Mouse (Mus musculus): ENCODE data around the gene Erc2. TPM values are rescaled to one million over a fixed set of nuclear protein-coding genes. Genes with fewer than 3 reads are reported as not detected.

Erc2 gene
- total RNA-seq, 4 experiments from 2014 or later = 179 to 201 (median 190) TPM

DNA sequence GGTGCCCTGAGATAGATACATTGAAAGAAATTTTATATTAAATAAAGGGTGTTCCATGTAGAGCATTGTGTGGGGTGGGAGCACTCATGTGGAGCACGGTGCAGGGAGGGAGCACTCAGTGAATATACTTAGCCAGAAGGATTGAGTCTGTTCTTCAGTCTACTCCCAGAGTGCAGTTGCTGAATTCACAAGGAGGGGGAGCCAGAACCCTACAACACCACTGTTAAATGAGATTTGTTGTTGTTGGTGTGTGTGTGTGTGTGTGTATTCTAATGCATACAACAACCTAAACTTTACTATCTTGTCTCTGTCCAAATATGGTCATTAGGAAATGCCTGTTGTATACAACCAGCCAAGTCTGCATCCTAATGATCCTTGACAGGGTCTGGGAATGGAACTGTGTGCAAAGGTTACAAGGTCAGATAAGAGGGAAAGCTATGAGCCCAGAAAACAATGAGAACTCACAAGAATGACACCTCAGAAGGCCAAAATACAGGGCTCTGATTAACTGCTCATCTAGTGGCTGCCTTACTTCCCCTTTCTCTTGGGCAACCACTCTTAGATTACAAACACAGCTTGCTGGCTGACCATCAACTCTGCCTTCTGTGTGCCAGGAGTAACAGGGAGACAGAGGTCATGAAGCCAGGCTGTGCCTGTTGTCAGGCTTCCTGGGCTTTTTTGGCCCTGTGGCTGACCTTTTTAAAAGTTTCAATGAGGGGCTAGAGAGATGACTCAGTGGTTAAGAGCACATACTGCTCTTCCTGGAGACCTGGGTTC lies 661.3 kb downstream of the Erc2 start:
- DNase-seq (ENCODE audit: low spot score in 2 of 2) = no peak

DNA sequence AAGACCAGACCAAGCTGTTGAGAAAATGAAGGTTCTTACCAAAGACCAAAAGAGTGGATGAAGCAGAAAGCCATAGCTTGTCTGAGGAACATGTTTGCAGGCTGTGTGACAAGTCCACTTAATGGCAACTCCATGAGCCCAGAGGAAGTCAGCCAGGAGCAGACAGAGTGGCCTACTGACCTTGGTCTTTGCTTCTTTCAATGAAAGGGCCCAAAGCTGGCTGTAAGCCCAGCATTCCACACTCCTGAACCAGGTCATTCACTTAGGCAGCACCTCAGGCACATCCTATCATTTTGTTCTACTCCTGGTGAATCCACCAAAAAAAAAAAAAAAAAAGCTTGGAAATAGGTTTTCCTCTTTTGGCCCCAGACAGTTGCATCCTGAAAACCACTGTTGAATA lies 664.3 kb downstream of the Erc2 start:
- no peak for DNase-seq (ENCODE audit: low spot score in 2 of 2)

DNA sequence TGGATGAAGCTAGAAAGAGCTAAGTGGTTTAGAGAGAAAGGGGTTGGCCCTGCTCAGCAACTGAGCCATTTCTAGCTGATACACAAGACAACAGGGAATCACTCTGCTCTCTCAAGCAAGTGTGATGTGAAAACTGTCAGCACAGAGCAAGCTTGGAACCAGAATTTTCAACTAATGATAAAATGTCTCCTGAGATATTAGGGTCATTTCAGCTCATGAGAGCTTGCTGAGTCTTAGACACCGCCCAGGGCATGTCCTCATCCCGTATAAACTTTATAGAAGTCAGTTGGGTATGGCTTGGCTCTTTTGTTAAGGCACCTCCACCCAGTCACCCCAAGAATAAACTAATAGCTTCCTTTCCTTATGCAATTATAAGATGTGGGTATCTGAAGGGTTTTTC lies 666.0 kb downstream of the Erc2 start:
- DNase-seq (ENCODE audit: low spot score in 2 of 2) = no peak

DNA sequence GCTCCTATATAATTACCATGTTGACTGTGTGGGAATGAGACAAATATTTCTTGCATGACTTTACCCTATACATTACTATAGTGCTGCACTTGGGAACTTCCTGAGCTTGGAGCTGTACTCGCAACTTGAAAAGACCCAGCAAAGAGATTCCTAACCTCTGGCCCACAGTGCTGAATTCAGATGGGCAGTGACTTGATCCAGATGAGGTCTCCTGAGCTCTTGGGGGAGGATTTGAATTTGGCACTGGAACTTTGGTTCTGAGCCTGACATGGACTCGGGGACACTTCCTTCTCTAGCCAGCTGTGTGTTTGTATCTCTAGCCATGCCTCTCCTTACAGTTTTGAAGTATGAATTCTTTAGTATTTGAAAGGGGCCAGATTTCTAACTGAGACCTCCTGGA lies 666.7 kb downstream of the Erc2 start:
- DNase-seq (ENCODE audit: low spot score in 2 of 2) = no peak

DNA sequence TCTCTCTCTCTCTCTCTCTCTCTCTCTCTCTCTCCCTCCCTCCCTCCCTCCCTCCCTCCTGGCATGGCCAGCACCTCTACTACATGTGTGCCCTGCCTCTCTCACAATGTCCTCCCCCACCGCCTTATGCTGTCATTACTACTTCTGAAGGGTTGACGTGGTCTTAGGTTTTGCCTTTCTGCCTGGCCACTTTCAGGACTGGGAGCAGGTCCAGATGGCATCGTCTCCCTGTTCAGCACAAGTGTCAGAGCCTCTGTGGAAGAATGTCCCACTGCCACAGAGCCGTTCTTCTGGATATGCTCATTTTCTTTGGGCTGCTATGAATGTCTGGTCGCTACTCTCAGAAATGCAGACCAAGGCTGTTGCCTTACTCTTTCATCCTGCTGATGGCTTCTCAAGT lies 671.7 kb downstream of the Erc2 start:
- DNase-seq (ENCODE audit: low spot score in 2 of 2) = no peak

DNA sequence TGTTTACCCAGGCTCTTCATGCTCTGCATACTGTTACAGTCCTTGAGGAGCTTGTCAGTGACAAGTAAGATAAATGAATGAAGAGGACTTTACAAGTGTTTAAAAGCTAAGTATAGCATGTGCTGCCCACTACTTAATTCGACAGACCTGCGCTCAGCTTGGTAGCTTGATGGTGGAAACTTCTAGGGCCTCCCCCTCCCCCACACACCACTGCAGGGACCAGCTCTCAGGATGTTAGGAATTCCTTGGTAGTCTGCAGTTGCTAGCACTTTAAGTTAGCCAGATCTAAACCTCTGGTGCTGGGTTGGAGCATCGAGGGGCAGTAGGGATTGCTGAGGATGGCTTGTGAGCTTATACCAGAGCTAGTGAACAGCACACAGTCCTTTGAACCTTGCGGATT lies 672.9 kb downstream of the Erc2 start:
- DNase-seq (ENCODE audit: low spot score in 2 of 2) = no peak

DNA sequence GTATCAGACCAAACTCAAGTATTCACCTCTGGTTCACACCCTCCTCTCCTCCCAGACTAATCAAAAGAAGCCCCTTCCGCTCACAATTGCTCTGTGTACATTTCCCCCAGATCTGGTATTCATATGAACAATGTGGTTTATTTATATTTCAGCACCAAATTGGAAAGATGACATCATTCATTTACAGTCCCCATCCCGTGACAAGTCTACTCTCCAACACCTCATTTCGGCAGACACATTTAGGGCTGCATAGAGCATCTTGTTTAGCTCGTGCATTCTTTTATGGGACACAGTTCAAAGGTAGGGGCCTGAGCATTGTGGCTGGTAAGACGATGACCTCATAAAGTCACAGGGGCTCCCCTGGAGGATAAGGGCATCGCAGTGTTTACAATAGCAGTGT lies 677.9 kb downstream of the Erc2 start:
- DNase-seq (ENCODE audit: low spot score in 2 of 2) = no peak

DNA sequence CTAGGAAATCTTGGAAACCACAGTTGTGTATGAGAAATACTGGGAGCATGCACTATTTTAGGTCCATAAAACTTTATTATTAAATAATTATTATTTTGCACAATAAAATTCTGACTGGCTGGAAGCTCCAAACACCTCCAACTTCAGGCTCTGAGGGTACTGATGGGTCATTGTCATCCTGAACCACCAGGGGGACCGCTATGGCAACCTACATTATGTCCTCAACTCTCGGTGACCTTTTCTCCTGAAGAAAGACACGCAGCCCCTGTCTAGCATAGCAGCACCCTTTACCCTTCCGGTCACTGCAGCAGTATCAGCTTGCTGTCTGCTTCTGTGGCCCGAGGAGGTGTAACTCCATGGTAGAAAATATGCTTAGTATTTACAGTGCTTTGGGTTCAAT lies 679.0 kb downstream of the Erc2 start:
- no peak for DNase-seq (ENCODE audit: low spot score in 2 of 2)

DNA sequence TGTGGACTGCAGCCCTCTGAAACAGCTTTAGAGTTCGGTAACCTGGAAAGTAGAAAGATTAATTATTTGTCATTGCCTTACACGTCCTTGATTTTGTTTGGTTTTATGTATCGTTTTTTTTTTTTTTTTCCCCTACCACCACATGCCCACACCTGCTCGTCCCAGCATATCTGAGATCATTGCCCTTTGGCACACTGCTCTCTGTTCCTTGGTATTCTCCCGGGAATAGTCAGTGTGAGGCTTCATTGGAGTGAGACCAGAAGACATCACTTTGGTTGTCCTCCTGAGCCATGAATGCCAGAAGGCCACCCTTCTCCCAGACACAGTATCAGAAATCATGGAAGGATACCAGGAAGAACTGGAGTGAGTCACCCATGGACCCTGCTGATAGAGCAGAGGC lies 681.9 kb downstream of the Erc2 start:
- DNase-seq (ENCODE audit: low spot score in 2 of 2) = no peak

DNA sequence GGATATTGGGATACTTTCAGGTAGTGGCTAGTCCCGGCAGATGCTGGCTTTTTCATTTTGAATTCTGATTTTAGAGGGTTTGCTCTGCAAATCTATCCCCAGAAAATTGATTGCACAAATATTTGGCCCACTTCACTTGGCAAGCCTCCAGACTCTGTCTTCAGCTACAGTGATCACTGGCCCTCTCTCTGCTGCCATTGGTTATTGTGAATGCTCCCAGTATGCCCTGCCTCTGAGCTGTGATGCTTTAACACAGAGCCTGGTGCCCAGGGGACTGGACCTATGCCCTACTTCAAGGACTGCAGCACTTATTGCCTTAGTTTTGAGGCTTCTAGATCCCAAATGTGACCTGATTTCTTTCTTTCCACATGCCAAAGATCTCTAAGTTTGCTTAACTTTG lies 686.4 kb downstream of the Erc2 start:
- DNase-seq (ENCODE audit: low spot score in 2 of 2) = no peak

DNA sequence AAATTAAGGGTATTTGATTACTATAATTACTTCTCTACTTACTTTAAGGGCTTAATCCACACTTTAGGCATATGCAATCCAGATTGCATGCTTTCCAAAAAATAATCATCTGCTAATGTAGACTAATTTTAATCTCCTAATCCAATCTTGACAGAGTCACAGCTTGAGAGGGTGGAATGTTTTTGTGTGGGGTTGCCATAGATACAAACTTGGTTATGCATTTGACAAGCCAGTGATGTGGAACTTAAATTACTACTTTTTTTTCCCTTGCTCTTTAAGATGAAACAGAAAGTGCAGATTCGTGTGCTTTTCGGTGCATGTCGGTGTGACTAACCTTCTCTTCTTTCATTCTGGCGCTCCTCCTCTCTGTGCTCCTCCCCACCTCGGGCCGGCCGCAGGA lies 694.6 kb downstream of the Erc2 start:
- no peak for DNase-seq (ENCODE audit: low spot score in 2 of 2)

DNA sequence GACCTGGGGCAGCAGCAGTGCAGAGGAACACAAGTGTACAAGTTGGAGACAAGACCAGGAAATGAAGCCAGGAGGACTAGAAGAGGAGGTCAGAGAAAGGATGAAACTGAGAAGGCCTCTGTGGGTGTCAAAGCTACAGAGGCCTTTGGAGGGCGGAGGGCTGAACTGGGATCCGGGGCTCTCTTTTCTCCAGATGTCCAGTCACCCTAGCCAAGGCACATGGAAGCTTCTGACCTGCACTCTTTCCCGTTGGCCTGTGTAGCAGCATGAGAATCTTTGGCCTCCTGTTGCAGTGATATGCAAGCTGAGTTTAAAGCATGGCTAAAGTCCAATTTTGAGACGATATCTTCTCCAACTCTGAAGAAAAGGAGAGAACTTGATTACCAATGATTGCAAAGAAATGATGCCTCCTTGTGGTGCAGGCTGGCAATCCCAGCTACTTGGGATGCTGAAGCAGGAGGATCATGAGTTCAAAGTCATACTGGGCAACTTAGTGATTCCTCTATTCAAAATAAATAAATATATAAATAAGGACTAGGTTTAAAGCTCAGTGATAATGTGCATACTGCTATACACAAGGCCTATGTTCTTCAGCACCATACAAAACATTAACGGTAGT lies 699.8 kb downstream of the Erc2 start:
- DNase-seq (ENCODE audit: low spot score in 2 of 2) = no peak

DNA sequence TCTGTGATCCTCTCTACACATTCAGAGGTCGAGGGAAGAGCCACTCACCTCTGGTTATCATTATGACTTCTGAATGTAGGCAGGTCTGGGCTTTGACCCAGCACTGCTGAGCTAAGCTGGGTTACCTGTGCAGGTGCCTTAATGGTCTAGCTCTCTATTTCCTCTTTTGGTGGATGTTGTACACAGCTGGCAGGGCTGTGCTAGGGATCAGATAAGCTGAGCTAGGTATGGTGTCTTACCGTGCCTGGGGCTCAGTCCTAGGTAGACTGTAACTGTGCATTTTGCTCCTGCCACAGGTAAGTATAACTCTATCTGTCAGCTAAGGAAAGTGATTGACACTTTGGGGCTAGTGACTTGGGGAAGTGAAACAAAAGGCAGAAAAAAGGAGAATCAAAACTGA lies 701.0 kb downstream of the Erc2 start:
- DNase-seq (ENCODE audit: low spot score in 2 of 2) = no peak

DNA sequence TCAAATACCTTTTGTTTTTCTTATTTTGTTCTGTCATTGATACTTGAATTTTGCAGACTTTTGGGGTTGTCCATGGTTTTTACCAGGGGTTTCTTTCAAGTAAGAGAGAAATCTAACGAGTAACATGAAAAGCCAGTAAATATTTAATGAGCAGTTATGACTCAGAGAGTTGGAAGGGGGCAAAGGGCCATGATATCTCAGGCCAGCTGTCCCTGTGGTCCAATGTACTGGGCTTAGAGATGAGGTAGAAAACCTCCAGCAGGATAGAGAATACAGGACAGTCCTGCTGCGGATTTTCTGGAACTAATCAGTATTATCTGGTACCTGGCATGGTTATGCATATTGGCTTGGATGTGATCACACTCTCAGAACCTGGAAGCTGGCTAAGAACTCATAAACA lies 701.5 kb downstream of the Erc2 start:
- no peak for DNase-seq (ENCODE audit: low spot score in 2 of 2)

DNA sequence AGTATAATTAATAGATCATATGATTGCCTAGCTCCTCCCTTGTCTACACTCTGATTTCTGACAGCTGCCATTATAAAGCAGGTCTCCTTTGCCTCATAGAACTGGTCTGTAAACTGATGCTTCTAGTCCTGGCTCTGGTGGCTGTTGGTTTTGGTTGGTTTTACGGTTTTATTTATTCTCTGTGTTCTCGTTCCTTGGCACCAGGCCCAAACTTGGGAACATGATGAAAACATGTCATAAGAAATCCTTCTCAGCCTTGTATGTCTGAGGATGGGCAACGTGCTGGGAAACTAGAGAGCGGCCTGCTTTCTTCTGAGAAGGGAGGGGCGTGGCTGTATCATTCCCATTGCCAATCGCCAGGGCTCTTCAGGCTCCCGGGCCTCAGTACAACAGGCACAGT lies 704.2 kb downstream of the Erc2 start:
- DNase-seq (ENCODE audit: low spot score in 2 of 2) = no peak

DNA sequence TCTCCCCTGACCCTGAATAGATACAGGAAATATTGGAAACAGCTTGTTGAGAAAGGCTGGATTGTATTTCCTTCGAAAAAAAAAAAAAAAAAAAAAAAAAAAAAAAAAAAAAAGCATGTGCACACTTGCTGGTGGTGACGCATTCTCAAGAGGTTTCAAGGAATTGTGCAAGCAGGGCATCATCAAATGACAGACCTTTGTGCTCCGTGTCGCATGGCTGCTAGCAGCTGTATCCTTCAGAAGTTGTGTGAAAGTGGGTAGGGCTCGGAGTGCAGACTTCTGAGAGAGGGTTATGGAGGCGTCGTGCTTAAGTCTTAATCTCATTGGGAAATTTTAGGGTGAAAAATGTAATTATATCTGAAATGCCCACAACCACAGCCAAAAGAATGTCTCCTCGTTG lies 706.3 kb downstream of the Erc2 start:
- no peak for DNase-seq (ENCODE audit: low spot score in 2 of 2)

DNA sequence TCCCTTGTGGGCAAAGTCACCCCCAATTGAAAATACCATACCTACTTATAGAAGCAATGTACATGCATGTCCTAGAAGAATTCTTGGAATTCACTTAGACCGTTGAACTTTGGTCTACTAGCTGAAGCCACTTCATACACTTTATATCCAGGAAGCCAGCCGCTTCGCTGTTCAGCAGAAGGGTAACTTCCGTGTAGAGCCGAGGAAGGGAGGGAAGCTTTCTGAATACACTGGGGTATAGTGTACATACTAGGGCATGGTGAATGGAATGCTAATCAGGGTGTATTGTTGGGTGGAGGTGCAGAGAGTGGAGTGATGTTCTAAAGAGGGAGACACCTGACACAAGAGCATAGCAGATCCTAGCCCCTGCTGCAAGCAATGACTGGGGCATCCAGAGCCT lies 708.9 kb downstream of the Erc2 start:
- DNase-seq (ENCODE audit: low spot score in 2 of 2) = no peak

DNA sequence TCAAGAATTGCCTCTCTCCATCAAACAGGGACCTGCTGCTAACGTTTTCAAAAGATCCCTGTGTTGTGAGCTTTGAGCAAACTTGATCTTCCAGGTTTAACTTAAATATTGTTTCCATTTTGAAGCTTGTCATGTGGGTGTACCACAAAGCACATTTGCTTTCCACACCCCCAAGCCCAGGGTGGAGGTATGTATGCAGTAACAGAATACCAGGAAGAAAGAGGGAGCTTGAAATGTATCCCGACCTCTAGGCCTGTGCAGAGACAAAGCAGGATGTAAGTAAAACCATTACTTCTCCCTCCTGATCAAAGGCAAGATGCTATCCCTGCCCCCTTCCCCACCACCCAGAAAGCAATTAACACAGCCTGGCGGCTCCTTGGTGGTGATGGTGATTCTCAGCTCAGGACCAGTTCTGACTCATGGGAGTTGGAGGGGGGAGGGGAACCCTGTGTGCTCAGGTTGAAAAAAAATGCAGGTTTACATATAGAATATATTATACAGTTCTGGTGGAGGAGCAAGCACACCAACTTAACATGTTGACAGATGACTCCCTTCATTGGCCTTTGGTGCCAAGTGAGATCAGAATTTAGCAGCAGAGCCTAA lies 710.2 kb downstream of the Erc2 start:
- DNase-seq (ENCODE audit: low spot score in 2 of 2) = no peak

DNA sequence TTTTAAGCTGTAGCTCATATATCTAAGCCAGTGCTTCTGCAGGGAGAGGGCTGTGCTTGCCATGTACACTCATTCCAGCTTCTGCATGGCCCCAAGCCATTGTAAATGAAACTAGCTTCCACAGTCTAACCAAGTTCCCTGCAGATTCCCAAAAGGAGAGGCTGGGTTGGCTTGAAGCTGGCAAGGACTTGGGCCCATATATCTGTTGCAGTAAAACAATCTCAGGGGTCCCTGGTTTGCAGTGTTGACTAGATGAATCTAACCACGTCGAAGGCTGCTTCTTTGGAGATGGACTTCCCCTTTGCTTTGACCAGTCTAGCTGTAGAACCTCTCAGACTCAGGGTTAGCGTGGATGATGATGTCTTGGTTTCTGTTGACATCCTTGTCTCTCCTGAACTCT lies 716.9 kb downstream of the Erc2 start:
- no peak for DNase-seq (ENCODE audit: low spot score in 2 of 2)

DNA sequence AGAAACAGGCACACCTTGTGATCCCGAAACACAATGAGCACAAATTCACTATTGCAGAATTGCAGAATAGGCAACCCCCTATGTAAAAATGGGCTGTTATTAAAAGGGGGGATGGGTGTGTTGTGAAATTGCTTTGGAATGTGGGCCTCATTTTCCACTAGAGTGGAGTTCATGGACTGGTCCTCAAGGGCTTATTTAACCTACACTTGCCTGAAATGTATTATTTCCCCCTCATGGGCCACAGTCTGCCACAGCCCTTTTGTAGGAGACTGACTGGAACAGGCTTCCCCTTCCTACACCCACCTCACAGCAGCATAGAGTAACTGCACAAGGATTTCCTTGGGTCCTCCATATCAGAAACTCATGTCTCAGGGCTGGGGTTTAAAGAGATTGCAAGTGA lies 726.9 kb downstream of the Erc2 start:
- no peak for DNase-seq (ENCODE audit: low spot score in 2 of 2)

DNA sequence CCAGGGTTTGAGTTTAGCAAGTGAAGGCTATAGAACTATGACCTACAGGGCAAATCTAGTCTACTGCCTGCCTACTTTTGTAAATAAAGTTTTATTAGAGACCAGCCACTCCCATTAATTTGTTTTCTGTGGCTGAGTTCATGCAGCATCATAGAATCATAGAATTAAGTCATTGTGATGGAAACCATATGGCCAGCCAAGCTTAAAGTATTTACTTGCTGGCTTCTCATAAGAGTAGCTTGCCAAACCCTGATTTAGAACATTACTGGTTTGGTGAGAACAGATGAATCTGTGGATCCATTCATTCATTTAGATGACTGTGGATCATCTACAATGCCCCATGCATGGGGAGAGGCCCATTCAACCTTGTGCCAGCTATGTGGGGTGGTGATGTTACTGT lies 733.8 kb downstream of the Erc2 start:
- DNase-seq (ENCODE audit: low spot score in 2 of 2) = no peak

DNA sequence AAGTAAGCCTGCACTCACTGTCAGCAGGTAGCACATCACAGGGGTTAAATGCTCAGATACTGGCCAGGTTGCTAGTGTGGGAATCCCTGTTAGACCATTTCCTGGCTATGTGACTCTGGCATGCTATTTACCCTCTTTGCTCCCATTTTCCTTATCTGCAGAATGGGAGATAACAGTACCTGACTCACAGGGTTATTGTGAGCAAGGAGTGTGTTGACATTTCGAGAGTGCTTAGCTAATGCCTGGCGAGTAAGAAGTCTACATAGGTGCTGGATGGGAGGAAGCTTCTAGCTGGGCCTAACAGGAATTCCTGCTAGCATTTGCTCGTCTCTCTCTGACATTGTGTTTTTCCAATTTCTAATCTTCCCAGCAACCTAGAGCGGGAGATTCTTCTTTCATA lies 737.3 kb downstream of the Erc2 start:
- no peak for DNase-seq (ENCODE audit: low spot score in 2 of 2)

DNA sequence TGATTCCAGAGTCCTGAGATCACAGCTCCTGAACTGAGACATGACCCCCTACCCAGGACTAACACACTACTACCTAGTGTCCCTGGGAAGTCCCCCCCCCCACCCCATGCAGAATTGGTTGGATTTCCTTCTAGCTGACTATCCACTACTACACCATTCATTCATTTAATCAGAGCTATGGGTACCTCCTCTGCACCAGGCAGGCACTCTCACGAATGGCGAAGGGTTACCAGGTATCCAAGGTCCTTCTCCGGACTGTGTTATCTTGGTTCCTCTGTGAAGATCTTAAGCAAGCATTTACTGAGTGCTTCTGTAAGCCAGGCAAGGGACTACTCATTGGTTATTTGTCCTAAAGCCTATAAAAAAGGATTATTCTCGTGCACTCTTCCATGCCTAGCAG lies 737.8 kb downstream of the Erc2 start:
- no peak for DNase-seq (ENCODE audit: low spot score in 2 of 2)
